Mouse (Mus musculus) kidney, postnatal 0 days (tissue): ENCODE results near the gene Samsn1. TPM values are rescaled to one million over a fixed set of nuclear protein-coding genes. Genes with fewer than 3 reads are reported as not detected.

Experiments used
- ATAC-seq: fragments of 200-750 bp; cut with Nextera tagmentation; replicated peaks from 2 replicates; pipeline ENCODE4 v1.8.0; 2017; ENCODE audit warnings: low read depth, moderate number of reproducible peaks, moderate TSS enrichment, moderate library complexity; ENCODE audit not compliant: low FRiP score
- DNase-seq: peaks from one replicate; pipeline ENCODE4 v3.0.0-alpha.2; 2016; ENCODE audit warnings: low spot score
- H3K27ac ChIP-seq: fragments of 300-500 bp; sonication (generic); 2 replicates; pipeline ENCODE4 v1.5.1; 2014; ENCODE audit warnings: mild to moderate bottlenecking
- H3K27me3 ChIP-seq: fragments of 300-500 bp; sonication (generic); 2 replicates; pipeline ENCODE4 v1.6.1; 2014; ENCODE audit warnings: low read length, mixed read lengths; ENCODE audit not compliant: insufficient read depth
- H3K36me3 ChIP-seq: fragments of 300-500 bp; sonication (generic); 2 replicates; pipeline ENCODE4 v1.6.1; 2014; ENCODE audit warnings: low read length, mixed read lengths; ENCODE audit not compliant: insufficient read depth
- H3K4me1 ChIP-seq: fragments of 300-500 bp; sonication (generic); replicated peaks from 2 replicates; pipeline ENCODE4 v1.6.1; 2014; ENCODE audit warnings: antibody characterized with exemption, low read length, mixed read lengths; ENCODE audit not compliant: insufficient read depth
- H3K4me2 ChIP-seq: fragments of 300-500 bp; sonication (generic); 2 replicates; pipeline ENCODE4 v1.6.1; 2014; ENCODE audit warnings: mild to moderate bottlenecking, low read length, moderate library complexity, mixed read lengths
- H3K4me3 ChIP-seq: fragments of 300-500 bp; sonication (generic); replicated peaks from 2 replicates; pipeline ENCODE4 v1.5.1; 2014; ENCODE audit warnings: low read depth, low read length
- H3K9ac ChIP-seq: fragments of 300-500 bp; sonication (generic); 2 replicates; pipeline ENCODE4 v1.6.1; 2014; ENCODE audit warnings: low read depth, low read length
- H3K9me3 ChIP-seq: fragments of 300-500 bp; sonication (generic); replicated peaks from 2 replicates; pipeline ENCODE4 v1.6.1; 2016; ENCODE audit warnings: low read length, inconsistent platforms, mixed read lengths
- CTCF ChIP-seq: IDR thresholded peaks from 2 replicates; pipeline ENCODE4 v1.5.1; 2016; ENCODE audit warnings: antibody characterized with exemption, low read depth, mild to moderate bottlenecking, moderate library complexity
- WGBS: fragments of 180-500 bp; shearing (Covaris S2); extraction: QIAGEN DNeasy Blood & Tissue Kit; methylation state at CpG from one replicate; pipeline ENCODE4 v1.1.7; 2014; 5-methylcytosine and 5-hydroxymethylcytosine counted together
- polyA plus RNA-seq: library from polyadenylated mRNA; unstranded; fragments of >200 nt; fragmentation: Nextera tagmentation; extraction: Ambion mirVana; gene quantifications from 2 replicates; pipeline ENCODE4 v1.2.1, GENCODE M21; 2015

Samsn1 gene
- polyA plus RNA-seq, 1 experiment from 2014 or later: 1.6 TPM

- no peaks in the 10 kb centered on the region for H3K36me3 ChIP-seq
- H3K9me3 ChIP-seq: no peaks in the 10 kb centered on the region
- 79% methylated on average over 4 of the region's 4 CpGs for WGBS
- TF ChIP-seq CTCF: no peak
- H3K4me2 ChIP-seq: no peak overlapping the region
- H3K4me1 ChIP-seq: no peaks in the 10 kb centered on the region
- no peak overlapping the region for H3K4me3 ChIP-seq
- H3K27ac ChIP-seq: no peak overlapping the region
- H3K9ac ChIP-seq: no peak overlapping the region
- DNase-seq (no peak), ATAC-seq (no peak)
- no peaks in the 10 kb centered on the region for H3K27me3 ChIP-seq
These were observed 101.2 kb downstream of the Samsn1 start for GRCm38 (mm10) chr16:75920870-75921269.

GRCm38 (mm10) chr16:75919298-75919697 lies 102.8 kb downstream of the Samsn1 start:
- Histone ChIP-seq H3K9me3 (no peaks in the 10 kb centered on the region), H3K36me3 (no peaks in the 10 kb centered on the region), H3K4me1 (no peaks in the 10 kb centered on the region), H3K9ac (no peak overlapping the region), H3K4me3 (no peak overlapping the region), H3K27ac (no peak overlapping the region), H3K27me3 (no peaks in the 10 kb centered on the region), H3K4me2 (no peak overlapping the region)
- no peak for TF ChIP-seq CTCF
- ATAC-seq (no peak), DNase-seq (no peak)
- 83% methylated on average over 4 of the region's 4 CpGs for WGBS

GRCm38 (mm10) chr16:75917712-75918111 lies 104.4 kb downstream of the Samsn1 start:
- WGBS: 84% methylated on average over 5 of the region's 5 CpGs
- no peaks in the 10 kb centered on the region for H3K36me3 ChIP-seq
- no peak for ATAC-seq
- no peak overlapping the region for H3K9ac ChIP-seq
- H3K27me3 ChIP-seq: no peaks in the 10 kb centered on the region
- no peak overlapping the region for H3K4me3 ChIP-seq
- no peaks in the 10 kb centered on the region for H3K9me3 ChIP-seq
- H3K27ac ChIP-seq: no peak overlapping the region
- no peaks in the 10 kb centered on the region for H3K4me1 ChIP-seq
- DNase-seq: no peak
- TF ChIP-seq CTCF: no peak
- no peak overlapping the region for H3K4me2 ChIP-seq

- no peak for ATAC-seq
- no peak for TF ChIP-seq CTCF
These were observed 110.0 kb downstream of the Samsn1 start for GRCm38 (mm10) chr16:75912051-75912450.

GRCm38 (mm10) chr16:75908635-75909494 lies 113.2 kb downstream of the Samsn1 start:
- WGBS: 64% methylated on average over 8 of the region's 8 CpGs
- no peaks in the 10 kb centered on the region for H3K9me3 ChIP-seq
- no peak for DNase-seq

More at GRCm38 (mm10) chr16:75912051-75912450, 110.0 kb downstream of the Samsn1 start:
- DNase-seq: no peak
- Histone ChIP-seq H3K27me3 (no peaks in the 10 kb centered on the region), H3K4me3 (no peak overlapping the region), H3K9ac (no peak overlapping the region), H3K4me1 (no peaks in the 10 kb centered on the region), H3K4me2 (no peak overlapping the region), H3K9me3 (no peaks in the 10 kb centered on the region), H3K27ac (no peak overlapping the region), H3K36me3 (no peaks in the 10 kb centered on the region)
- WGBS: 96% methylated on average over 5 of the region's 5 CpGs

GRCm38 (mm10) chr16:75906790-75907189 lies 115.3 kb downstream of the Samsn1 start:
- no peak for TF ChIP-seq CTCF
- Histone ChIP-seq H3K27ac (no peak overlapping the region), H3K27me3 (no peaks in the 10 kb centered on the region), H3K4me3 (no peak overlapping the region), H3K4me1 (no peaks in the 10 kb centered on the region), H3K4me2 (no peak overlapping the region), H3K36me3 (no peaks in the 10 kb centered on the region), H3K9ac (no peak overlapping the region), H3K9me3 (no peaks in the 10 kb centered on the region)
- ATAC-seq (no peak), DNase-seq (no peak)
- 79% methylated on average over 2 of the region's 2 CpGs for WGBS

More at GRCm38 (mm10) chr16:75908635-75909494, 113.2 kb downstream of the Samsn1 start:
- ATAC-seq: no peak
- H3K27me3 ChIP-seq: no peaks in the 10 kb centered on the region
- H3K4me3 ChIP-seq: no peak overlapping the region
- no peaks in the 10 kb centered on the region for H3K36me3 ChIP-seq
- no peak for TF ChIP-seq CTCF
- H3K4me2 ChIP-seq: no peak overlapping the region
- H3K4me1 ChIP-seq: no peaks in the 10 kb centered on the region
- no peak overlapping the region for H3K27ac ChIP-seq
- H3K9ac ChIP-seq: no peak overlapping the region
